Mouse (Mus musculus) heart, embryonic 12.5 days (tissue): ENCODE data around the gene Rbms3. TPM values are rescaled to one million over a fixed set of nuclear protein-coding genes. Genes with fewer than 3 reads are reported as not detected.

Experiments
- ATAC-seq: fragments of 200-750 bp; cut with Nextera tagmentation; 2 replicates; pipeline ENCODE4 v1.8.0; 2017; ENCODE audit warnings: moderate TSS enrichment, moderate library complexity; ENCODE audit not compliant: insufficient number of reproducible peaks, low FRiP score
- H3K27ac ChIP-seq: fragments of 300-500 bp; sonication (generic); 2 replicates; pipeline ENCODE4 v1.5.1; 2016; ENCODE audit warnings: mild to moderate bottlenecking, moderate library complexity; ENCODE audit not compliant: poor library complexity, severe bottlenecking
- H3K27me3 ChIP-seq: fragments of 300-500 bp; sonication (generic); replicated peaks from 2 replicates; pipeline ENCODE4 v1.6.1; 2016; ENCODE audit warnings: mild to moderate bottlenecking, moderate library complexity
- H3K36me3 ChIP-seq: fragments of 300-500 bp; sonication (generic); 2 replicates; pipeline ENCODE4 v1.6.1; 2016; ENCODE audit warnings: mild to moderate bottlenecking, moderate library complexity
- H3K4me1 ChIP-seq: fragments of 300-500 bp; sonication (generic); replicated peaks from 2 replicates; pipeline ENCODE4 v1.6.1; 2016; ENCODE audit warnings: mild to moderate bottlenecking
- H3K4me2 ChIP-seq: fragments of 300-500 bp; sonication (generic); 2 replicates; pipeline ENCODE4 v1.6.1; 2016; ENCODE audit warnings: mild to moderate bottlenecking, moderate library complexity
- H3K4me3 ChIP-seq: fragments of 300-500 bp; sonication (generic); 2 replicates; pipeline ENCODE4 v1.5.1; 2016; ENCODE audit warnings: mild to moderate bottlenecking
- H3K9ac ChIP-seq: fragments of 300-500 bp; sonication (generic); 2 replicates; pipeline ENCODE4 v1.6.1; 2016; ENCODE audit warnings: mild to moderate bottlenecking, moderate library complexity
- H3K9me3 ChIP-seq: fragments of 300-500 bp; sonication (generic); replicated peaks from 2 replicates; pipeline ENCODE4 v1.6.1; 2016; ENCODE audit warnings: mild to moderate bottlenecking, moderate library complexity
- WGBS: fragments of 180-500 bp; shearing (Covaris S2); methylation state at CpG from one replicate; pipeline ENCODE4 v1.1.7; 2016; 5-methylcytosine and 5-hydroxymethylcytosine counted together
- polyA plus RNA-seq: library from polyadenylated mRNA; unstranded; fragments of >200 nt; fragmentation: Nextera tagmentation; extraction: Ambion mirVana; gene quantifications from 2 replicates; pipeline ENCODE4 v1.2.1, GENCODE M21; 2016

Gene Rbms3
- polyA plus RNA-seq, 1 experiment from 2014 or later, result 42.2 TPM

- peaks cover 10% of the 10 kb centered on the region for H3K36me3 ChIP-seq
- H3K27ac ChIP-seq, result peak overlapping the region; percentile 92
- no peak overlapping the region for H3K4me3 ChIP-seq
- H3K27me3 ChIP-seq, result no peaks in the 10 kb centered on the region
- H3K9me3 ChIP-seq, result peaks cover 2% of the 10 kb centered on the region; the same call in 1 of the 2 replicates
- H3K4me1 ChIP-seq, result peaks cover 24% of the 10 kb centered on the region
- H3K9ac ChIP-seq, result no peak overlapping the region
- 32% methylated on average over 8 of the region's 8 CpGs for WGBS
- no peak for ATAC-seq
- peak overlapping the region; percentile 14; the same call in 1 of the 2 replicates for H3K4me2 ChIP-seq
These were observed 990.0 kb downstream of the Rbms3 start for GRCm38 (mm10) chr9:116639597-116640301.

- 66% methylated on average over 5 of the region's 5 CpGs for WGBS
- Histone ChIP-seq H3K9ac (no peak overlapping the region), H3K36me3 (peaks cover 15% of the 10 kb centered on the region), H3K27me3 (no peaks in the 10 kb centered on the region), H3K4me2 (no peak overlapping the region), H3K27ac (no peak overlapping the region), H3K4me1 (peaks cover 16% of the 10 kb centered on the region), H3K9me3 (peaks cover 4% of the 10 kb centered on the region; the same call in 1 of the 2 replicates), H3K4me3 (no peak overlapping the region)
- no peak for ATAC-seq
These were observed 995.9 kb downstream of the Rbms3 start for GRCm38 (mm10) chr9:116633786-116634185.

GRCm38 (mm10) chr9:116633075-116633474 lies 996.6 kb downstream of the Rbms3 start:
- ATAC-seq, result no peak

GRCm38 (mm10) chr9:116631816-116632215 lies 997.9 kb downstream of the Rbms3 start:
- Histone ChIP-seq H3K4me3 (no peak overlapping the region), H3K4me2 (no peak overlapping the region), H3K27ac (no peak overlapping the region), H3K9me3 (peaks cover 4% of the 10 kb centered on the region; the same call in 1 of the 2 replicates), H3K27me3 (no peaks in the 10 kb centered on the region), H3K36me3 (peaks cover 15% of the 10 kb centered on the region), H3K9ac (no peak overlapping the region), H3K4me1 (peaks cover 12% of the 10 kb centered on the region)
- WGBS, result 77% methylated on average over 1 of the region's 1 CpGs
- ATAC-seq, result no peak

More at GRCm38 (mm10) chr9:116633075-116633474, 996.6 kb downstream of the Rbms3 start:
- H3K27me3 ChIP-seq, result no peaks in the 10 kb centered on the region
- WGBS, result 90% methylated on average over 1 of the region's 1 CpGs
- peaks cover 4% of the 10 kb centered on the region; the same call in 1 of the 2 replicates for H3K9me3 ChIP-seq
- H3K4me1 ChIP-seq, result peaks cover 12% of the 10 kb centered on the region
- no peak overlapping the region for H3K4me3 ChIP-seq
- H3K27ac ChIP-seq, result no peak overlapping the region
- H3K36me3 ChIP-seq, result peaks cover 15% of the 10 kb centered on the region
- no peak overlapping the region for H3K9ac ChIP-seq
- no peak overlapping the region for H3K4me2 ChIP-seq

- Histone ChIP-seq H3K27ac (no peak overlapping the region), H3K4me2 (peak overlapping the region; percentile 36)
- no peak for ATAC-seq
These were observed 998.9 kb downstream of the Rbms3 start for GRCm38 (mm10) chr9:116630805-116631204.

GRCm38 (mm10) chr9:116620434-116620833 lies 1009.3 kb downstream of the Rbms3 start:
- Histone ChIP-seq H3K9me3 (no peaks in the 10 kb centered on the region), H3K9ac (no peak overlapping the region), H3K4me1 (peaks cover 10% of the 10 kb centered on the region), H3K4me3 (no peak overlapping the region), H3K4me2 (no peak overlapping the region), H3K27me3 (no peaks in the 10 kb centered on the region), H3K27ac (no peak overlapping the region), H3K36me3 (no peaks in the 10 kb centered on the region)
- WGBS, result 56% methylated on average over 5 of the region's 5 CpGs
- ATAC-seq, result no peak

More at GRCm38 (mm10) chr9:116630805-116631204, 998.9 kb downstream of the Rbms3 start:
- no peaks in the 10 kb centered on the region for H3K27me3 ChIP-seq
- H3K4me3 ChIP-seq, result no peak overlapping the region
- H3K9me3 ChIP-seq, result peaks cover 4% of the 10 kb centered on the region; the same call in 1 of the 2 replicates
- 27% methylated on average over 10 of the region's 10 CpGs for WGBS
- H3K4me1 ChIP-seq, result peaks cover 12% of the 10 kb centered on the region
- peaks cover 9% of the 10 kb centered on the region for H3K36me3 ChIP-seq
- H3K9ac ChIP-seq, result no peak overlapping the region

- Histone ChIP-seq H3K27me3 (no peaks in the 10 kb centered on the region), H3K9me3 (no peaks in the 10 kb centered on the region), H3K4me3 (no peak overlapping the region), H3K4me1 (peaks cover 10% of the 10 kb centered on the region), H3K9ac (no peak overlapping the region), H3K27ac (no peak overlapping the region), H3K4me2 (no peak overlapping the region), H3K36me3 (no peaks in the 10 kb centered on the region)
- no peak for ATAC-seq
- WGBS, result 92% methylated on average over 5 of the region's 5 CpGs
These were observed 1010.8 kb downstream of the Rbms3 start for GRCm38 (mm10) chr9:116618886-116619285.

GRCm38 (mm10) chr9:116613276-116613675 lies 1016.4 kb downstream of the Rbms3 start:
- H3K4me3 ChIP-seq, result no peak overlapping the region
- no peaks in the 10 kb centered on the region for H3K9me3 ChIP-seq
- H3K36me3 ChIP-seq, result no peaks in the 10 kb centered on the region
- H3K4me1 ChIP-seq, result peaks cover 3% of the 10 kb centered on the region; the same call in 1 of the 2 replicates
- 64% methylated on average over 7 of the region's 7 CpGs for WGBS
- H3K4me2 ChIP-seq, result no peak overlapping the region
- no peak for ATAC-seq
- H3K27me3 ChIP-seq, result no peaks in the 10 kb centered on the region
- no peak overlapping the region for H3K27ac ChIP-seq
- H3K9ac ChIP-seq, result no peak overlapping the region

GRCm38 (mm10) chr9:116596046-116596445 lies 1033.7 kb downstream of the Rbms3 start:
- no peak for ATAC-seq

GRCm38 (mm10) chr9:116592486-116592885 lies 1037.2 kb downstream of the Rbms3 start:
- 82% methylated on average over 4 of the region's 4 CpGs for WGBS
- ATAC-seq, result no peak

More at GRCm38 (mm10) chr9:116596046-116596445, 1033.7 kb downstream of the Rbms3 start:
- Histone ChIP-seq H3K36me3 (peaks cover 5% of the 10 kb centered on the region; the same call in 1 of the 2 replicates), H3K27ac (no peak overlapping the region), H3K4me3 (no peak overlapping the region), H3K4me2 (no peak overlapping the region), H3K9ac (no peak overlapping the region), H3K9me3 (peaks cover 4% of the 10 kb centered on the region; the same call in 1 of the 2 replicates), H3K27me3 (no peaks in the 10 kb centered on the region), H3K4me1 (peaks cover 9% of the 10 kb centered on the region; the same call in 1 of the 2 replicates)
- 94% methylated on average over 10 of the region's 10 CpGs for WGBS

GRCm38 (mm10) chr9:116591071-116591470 lies 1038.6 kb downstream of the Rbms3 start:
- Histone ChIP-seq H3K27me3 (no peaks in the 10 kb centered on the region), H3K4me2 (no peak overlapping the region), H3K4me1 (peaks cover 16% of the 10 kb centered on the region), H3K9me3 (peaks cover 8% of the 10 kb centered on the region), H3K27ac (no peak overlapping the region), H3K36me3 (peaks cover 5% of the 10 kb centered on the region; the same call in 1 of the 2 replicates), H3K4me3 (no peak overlapping the region), H3K9ac (no peak overlapping the region)
- no peak for ATAC-seq
- WGBS, result 72% methylated on average over 9 of the region's 9 CpGs

More at GRCm38 (mm10) chr9:116592486-116592885, 1037.2 kb downstream of the Rbms3 start:
- H3K4me1 ChIP-seq, result peaks cover 15% of the 10 kb centered on the region
- peaks cover 5% of the 10 kb centered on the region; the same call in 1 of the 2 replicates for H3K36me3 ChIP-seq
- peaks cover 8% of the 10 kb centered on the region for H3K9me3 ChIP-seq
- no peaks in the 10 kb centered on the region for H3K27me3 ChIP-seq
- no peak overlapping the region for H3K4me2 ChIP-seq
- no peak overlapping the region for H3K27ac ChIP-seq
- H3K4me3 ChIP-seq, result no peak overlapping the region
- H3K9ac ChIP-seq, result no peak overlapping the region
